Mouse (Mus musculus): ENCODE measurements around the gene Ip6k2. TPM values are rescaled to one million over a fixed set of nuclear protein-coding genes. Genes with fewer than 3 reads are reported as not detected.

Ip6k2 gene
- polyA plus RNA-seq, 1 experiment from 2014 or later: 72.5 TPM

DNA sequence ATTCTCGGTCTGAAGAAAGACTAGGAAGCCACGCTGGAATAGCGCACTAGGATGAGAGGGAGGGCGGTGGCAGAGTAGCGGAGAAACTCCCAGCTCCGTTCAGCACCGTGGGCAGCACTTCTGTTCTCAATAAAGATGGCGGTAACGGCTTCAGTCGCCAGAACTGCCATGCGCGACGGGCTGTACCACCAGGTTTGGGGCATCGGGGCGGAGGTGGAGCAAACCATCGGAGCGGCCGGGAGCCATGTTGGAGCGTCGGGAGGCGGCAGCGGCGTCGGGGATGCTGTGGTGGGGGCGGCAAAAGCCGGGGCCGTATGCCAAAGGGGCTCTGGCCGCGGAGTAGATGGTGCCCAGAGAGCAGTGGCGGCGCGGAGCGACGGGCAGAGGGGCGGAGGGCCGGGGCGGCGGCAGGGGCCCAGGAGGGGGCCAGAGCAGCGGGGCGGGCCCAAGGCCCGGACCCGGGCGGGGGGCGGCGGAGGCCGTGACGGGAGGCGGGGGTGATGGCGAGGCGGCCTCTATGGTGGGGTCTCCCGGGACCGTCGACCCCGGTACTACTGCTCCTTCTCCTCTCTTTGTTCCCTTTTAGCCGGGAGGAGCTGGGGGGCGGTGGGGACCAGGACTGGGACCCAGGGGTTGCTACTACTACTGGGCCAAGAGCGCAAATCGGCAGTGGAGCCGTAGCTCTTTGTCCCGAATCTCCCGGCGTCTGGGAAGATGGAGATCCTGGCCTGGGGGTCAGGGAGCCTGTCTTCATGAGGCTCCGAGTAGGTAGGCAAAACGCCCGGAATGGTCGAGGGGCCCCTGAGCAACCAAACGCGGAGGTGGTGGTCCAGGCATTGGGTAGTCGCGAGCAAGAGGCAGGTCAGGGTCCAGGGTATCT is 42.5 kb downstream of the Ip6k2 start, which contains the start of gene Celsr3:
TSS of gene Celsr3 (plus strand) at position 501 of the 880 bp plus-strand sequence.
- H3K9me3 ChIP-seq: no peaks in the 10 kb centered on the region
- H3K27ac ChIP-seq: no peak within 1 kb of the TSS
- peak; percentile 53; the same call in 1 of the 2 replicates for ATAC-seq (ENCODE audit: borderline replicate concordance, extremely low read depth, low FRiP score, low TSS enrichment)
- H3K4me1 ChIP-seq: peaks cover 15% of the 10 kb centered on the region
- H3K9ac ChIP-seq: no peak within 1 kb of the TSS
- H3K4me2 ChIP-seq: peak within 1 kb of the TSS; percentile 86
- peaks cover 84% of the 10 kb centered on the region for H3K27me3 ChIP-seq
- H3K36me3 ChIP-seq: no peaks in the 10 kb centered on the region
- peak within 1 kb of the TSS; percentile 41 for H3K4me3 ChIP-seq
- WGBS: 6% methylated on average over 60 of the region's 70 CpGs

DNA sequence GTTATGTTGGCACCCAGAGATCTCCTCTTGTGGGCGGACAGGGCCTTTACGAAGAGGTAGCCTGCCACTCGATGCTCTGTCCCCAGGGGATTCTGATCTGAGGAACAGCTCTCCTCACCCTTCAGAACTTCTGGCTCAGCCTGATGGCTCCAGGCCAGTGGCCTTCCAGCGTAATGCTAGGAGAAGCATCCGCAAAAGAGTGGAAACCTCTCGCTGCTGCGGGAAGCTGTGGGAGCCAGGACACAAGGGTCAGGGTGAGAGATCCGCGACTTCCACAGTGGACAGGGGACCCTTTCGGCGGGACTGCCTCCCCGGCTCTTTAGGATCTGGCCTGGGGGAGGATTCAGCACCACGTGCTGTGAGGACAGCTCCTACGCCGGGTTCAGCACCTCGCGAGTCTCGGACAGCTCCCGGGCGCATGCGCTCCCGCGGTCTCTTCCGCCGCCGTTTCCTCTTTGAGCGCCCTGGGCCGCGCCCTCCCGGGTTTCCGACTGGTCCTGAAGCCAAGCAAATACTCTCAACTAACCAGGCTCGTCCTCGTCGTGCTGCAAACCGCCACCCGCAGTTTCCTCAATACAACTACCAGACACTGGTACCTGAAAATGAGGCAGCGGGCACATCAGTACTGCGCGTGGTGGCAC is 43.2 kb downstream of the Ip6k2 start:
- Histone ChIP-seq H3K9me3 (no peaks in the 10 kb centered on the region), H3K4me2 (peak overlapping the region; percentile 86), H3K4me1 (peaks cover 19% of the 10 kb centered on the region), H3K27me3 (peaks cover 91% of the 10 kb centered on the region), H3K4me3 (peak overlapping the region; percentile 41), H3K27ac (no peak overlapping the region), H3K9ac (no peak overlapping the region), H3K36me3 (no peaks in the 10 kb centered on the region)
- WGBS: 3% methylated on average over 39 of the region's 39 CpGs
- ATAC-seq (ENCODE audit: borderline replicate concordance, extremely low read depth, low FRiP score, low TSS enrichment): peak; percentile 44; the same call in 1 of the 2 replicates

DNA sequence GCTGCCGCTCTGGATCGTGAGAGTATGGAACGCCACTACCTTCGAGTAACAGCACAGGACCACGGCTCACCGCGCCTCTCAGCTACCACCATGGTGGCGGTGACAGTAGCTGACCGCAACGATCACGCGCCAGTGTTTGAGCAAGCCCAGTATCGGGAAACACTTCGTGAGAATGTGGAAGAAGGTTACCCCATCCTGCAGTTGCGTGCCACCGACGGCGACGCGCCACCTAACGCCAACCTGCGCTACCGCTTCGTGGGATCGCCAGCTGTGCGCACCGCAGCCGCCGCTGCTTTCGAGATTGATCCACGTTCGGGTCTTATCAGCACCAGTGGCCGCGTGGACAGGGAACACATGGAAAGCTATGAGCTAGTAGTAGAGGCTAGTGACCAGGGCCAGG is 43.9 kb downstream of the Ip6k2 start:
- Histone ChIP-seq H3K9ac (no peak overlapping the region), H3K4me3 (peak overlapping the region; percentile 41), H3K27me3 (peaks cover 95% of the 10 kb centered on the region), H3K9me3 (no peaks in the 10 kb centered on the region), H3K4me2 (peak overlapping the region; percentile 86), H3K27ac (no peak overlapping the region), H3K36me3 (no peaks in the 10 kb centered on the region), H3K4me1 (peaks cover 24% of the 10 kb centered on the region)
- ATAC-seq (ENCODE audit: borderline replicate concordance, extremely low read depth, low FRiP score, low TSS enrichment): no peak
- WGBS: 10% methylated on average over 34 of the region's 34 CpGs

DNA sequence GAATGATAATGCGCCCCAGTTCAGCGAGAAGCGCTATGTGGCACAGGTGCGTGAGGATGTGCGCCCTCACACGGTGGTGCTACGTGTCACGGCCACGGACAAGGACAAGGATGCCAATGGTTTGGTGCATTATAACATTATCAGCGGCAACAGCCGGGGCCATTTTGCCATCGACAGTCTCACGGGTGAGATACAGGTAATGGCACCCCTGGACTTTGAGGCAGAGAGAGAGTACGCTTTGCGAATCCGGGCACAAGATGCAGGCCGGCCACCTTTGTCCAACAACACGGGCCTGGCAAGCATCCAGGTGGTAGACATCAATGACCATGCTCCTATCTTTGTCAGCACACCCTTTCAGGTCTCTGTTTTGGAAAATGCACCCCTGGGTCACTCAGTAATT is 44.3 kb downstream of the Ip6k2 start:
- H3K36me3 ChIP-seq: no peaks in the 10 kb centered on the region
- no peak overlapping the region for H3K4me2 ChIP-seq
- H3K4me1 ChIP-seq: peaks cover 24% of the 10 kb centered on the region
- H3K9me3 ChIP-seq: no peaks in the 10 kb centered on the region
- peak overlapping the region; percentile 41; the same call in 1 of the 2 replicates for H3K4me3 ChIP-seq
- no peak overlapping the region for H3K9ac ChIP-seq
- H3K27ac ChIP-seq: no peak overlapping the region
- H3K27me3 ChIP-seq: peaks cover 96% of the 10 kb centered on the region
- 52% methylated on average over 18 of the region's 18 CpGs for WGBS
- no peak for ATAC-seq (ENCODE audit: borderline replicate concordance, extremely low read depth, low FRiP score, low TSS enrichment)

DNA sequence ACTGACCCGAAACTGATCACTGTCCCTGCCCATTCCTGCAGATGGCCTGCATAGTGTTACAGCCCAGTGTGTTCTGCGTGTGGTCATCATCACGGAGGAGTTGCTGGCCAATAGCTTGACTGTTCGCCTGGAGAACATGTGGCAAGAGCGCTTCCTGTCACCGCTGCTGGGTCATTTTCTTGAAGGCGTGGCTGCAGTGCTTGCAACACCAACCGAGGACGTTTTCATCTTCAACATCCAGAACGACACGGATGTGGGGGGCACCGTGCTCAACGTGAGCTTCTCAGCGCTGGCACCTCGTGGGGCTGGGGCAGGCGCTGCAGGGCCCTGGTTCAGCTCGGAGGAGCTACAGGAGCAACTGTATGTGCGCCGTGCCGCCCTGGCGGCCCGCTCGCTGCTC is 48.0 kb downstream of the Ip6k2 start:
- H3K4me3 ChIP-seq: peak overlapping the region; percentile 43
- no peak for ATAC-seq (ENCODE audit: borderline replicate concordance, extremely low read depth, low FRiP score, low TSS enrichment)
- H3K36me3 ChIP-seq: no peaks in the 10 kb centered on the region
- H3K4me2 ChIP-seq: peak overlapping the region; percentile 87
- no peak overlapping the region for H3K9ac ChIP-seq
- H3K27me3 ChIP-seq: peaks cover 74% of the 10 kb centered on the region
- no peak overlapping the region for H3K27ac ChIP-seq
- WGBS: 4% methylated on average over 23 of the region's 23 CpGs
- H3K9me3 ChIP-seq: no peaks in the 10 kb centered on the region
- peaks cover 19% of the 10 kb centered on the region for H3K4me1 ChIP-seq

DNA sequence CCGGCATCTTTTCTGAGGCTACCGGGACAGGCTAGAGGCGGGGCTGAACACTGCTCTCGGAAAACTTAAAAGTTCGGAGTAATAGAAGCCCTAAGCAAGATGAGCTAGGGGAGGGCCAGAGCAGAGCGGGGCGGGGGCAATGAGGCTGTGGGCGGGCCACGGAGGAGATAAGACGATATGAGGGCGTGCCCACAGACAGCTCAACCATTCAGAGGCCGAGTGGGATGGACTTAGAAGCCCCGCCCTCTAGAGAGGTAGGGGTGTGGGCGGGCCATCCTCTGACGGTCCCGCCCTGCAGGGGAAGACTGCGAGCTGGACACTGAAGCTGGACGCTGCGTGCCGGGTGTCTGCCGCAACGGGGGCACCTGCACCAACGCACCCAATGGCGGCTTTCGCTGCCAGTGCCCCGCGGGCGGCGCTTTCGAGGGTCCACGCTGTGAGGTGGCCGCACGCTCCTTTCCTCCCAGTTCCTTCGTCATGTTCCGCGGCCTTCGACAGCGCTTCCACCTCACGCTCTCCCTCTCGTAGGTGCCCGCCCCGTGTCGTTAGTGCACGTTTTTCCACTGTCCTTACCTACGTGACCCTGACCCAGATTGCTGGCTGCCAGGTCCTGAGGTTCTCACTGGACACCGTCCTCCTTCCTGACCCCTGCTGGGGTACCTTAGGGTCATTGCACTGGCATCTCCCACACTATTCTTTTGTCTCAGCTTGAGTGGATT is 49.0 kb downstream of the Ip6k2 start:
- Histone ChIP-seq H3K9ac (no peak overlapping the region), H3K4me3 (peak overlapping the region; percentile 43), H3K27me3 (peaks cover 66% of the 10 kb centered on the region), H3K36me3 (no peaks in the 10 kb centered on the region), H3K4me1 (peaks cover 13% of the 10 kb centered on the region), H3K27ac (no peak overlapping the region), H3K4me2 (peak overlapping the region; percentile 87), H3K9me3 (no peaks in the 10 kb centered on the region)
- 5% methylated on average over 33 of the region's 46 CpGs for WGBS
- peak; percentile 99 for ATAC-seq (ENCODE audit: borderline replicate concordance, extremely low read depth, low FRiP score, low TSS enrichment)

DNA sequence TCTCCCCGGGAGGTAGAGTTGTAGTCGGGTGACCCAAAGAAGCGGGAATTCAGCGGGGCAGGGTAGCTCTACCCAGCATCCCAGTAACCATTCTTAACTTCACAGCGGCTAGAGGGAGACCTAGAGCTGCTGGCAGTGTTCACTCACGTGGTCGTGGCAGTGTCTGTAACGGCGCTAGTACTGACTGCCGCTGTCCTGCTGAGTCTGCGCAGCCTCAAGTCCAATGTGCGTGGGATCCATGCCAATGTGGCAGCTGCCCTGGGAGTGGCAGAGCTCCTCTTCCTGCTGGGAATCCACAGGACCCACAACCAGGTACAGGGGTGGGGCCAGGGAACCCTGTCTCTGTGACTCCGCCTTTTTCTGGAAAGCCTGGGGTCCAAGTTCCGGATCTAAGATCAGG is 59.4 kb downstream of the Ip6k2 start:
- H3K9me3 ChIP-seq: no peaks in the 10 kb centered on the region
- H3K4me2 ChIP-seq: peak overlapping the region; percentile 37; the same call in 1 of the 2 replicates
- WGBS: 15% methylated on average over 14 of the region's 14 CpGs
- no peak overlapping the region for H3K27ac ChIP-seq
- H3K4me1 ChIP-seq: no peaks in the 10 kb centered on the region
- peak; percentile 12; the same call in 1 of the 2 replicates for ATAC-seq (ENCODE audit: borderline replicate concordance, extremely low read depth, low FRiP score, low TSS enrichment)
- H3K9ac ChIP-seq: no peak overlapping the region
- no peaks in the 10 kb centered on the region for H3K36me3 ChIP-seq
- peaks cover 10% of the 10 kb centered on the region; the same call in 1 of the 2 replicates for H3K27me3 ChIP-seq
- H3K4me3 ChIP-seq: no peak overlapping the region

DNA sequence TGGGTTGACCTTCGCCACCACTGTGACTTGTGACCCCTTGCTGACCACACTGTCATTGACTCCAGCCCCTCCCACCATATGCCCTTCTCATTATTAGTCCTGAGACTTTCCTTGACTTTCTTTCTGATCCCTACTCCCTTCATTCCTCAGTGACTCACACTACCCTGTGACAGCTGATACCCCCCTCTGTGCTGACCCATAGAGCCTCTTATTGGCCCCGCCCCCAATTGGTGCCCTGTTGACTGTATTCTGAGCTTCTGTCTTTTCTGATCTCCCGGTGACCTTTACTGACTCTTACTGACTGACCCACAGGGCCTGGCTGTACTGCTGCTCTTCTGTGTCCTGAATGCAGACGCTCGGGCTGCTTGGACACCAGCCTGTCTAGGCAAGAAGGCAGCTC is 61.8 kb downstream of the Ip6k2 start:
- Histone ChIP-seq H3K4me3 (no peak overlapping the region), H3K9me3 (no peaks in the 10 kb centered on the region), H3K4me2 (no peak overlapping the region), H3K27me3 (peaks cover 15% of the 10 kb centered on the region; the same call in 1 of the 2 replicates), H3K27ac (no peak overlapping the region), H3K9ac (no peak overlapping the region), H3K4me1 (no peaks in the 10 kb centered on the region), H3K36me3 (no peaks in the 10 kb centered on the region)
- no peak for ATAC-seq (ENCODE audit: borderline replicate concordance, extremely low read depth, low FRiP score, low TSS enrichment)
- 76% methylated on average over 5 of the region's 5 CpGs for WGBS

DNA sequence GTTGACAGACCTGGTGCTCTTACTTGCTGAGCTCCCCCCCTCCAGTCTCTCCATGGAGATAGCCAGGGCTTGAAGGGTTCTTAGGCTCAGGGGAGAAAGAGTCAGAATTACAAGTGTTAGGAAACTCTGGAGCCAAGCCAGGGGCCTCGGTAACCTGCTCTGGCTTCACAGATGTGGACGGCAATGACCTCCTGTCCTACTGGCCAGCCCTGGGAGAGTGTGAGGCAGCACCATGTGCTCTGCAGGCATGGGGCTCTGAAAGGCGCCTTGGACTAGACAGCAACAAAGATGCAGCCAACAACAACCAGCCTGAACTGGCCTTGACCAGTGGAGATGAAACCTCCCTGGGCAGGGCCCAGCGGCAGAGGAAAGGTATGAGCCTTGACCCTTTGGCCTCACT is 63.8 kb downstream of the Ip6k2 start:
- H3K9ac ChIP-seq: no peak overlapping the region
- ATAC-seq (ENCODE audit: borderline replicate concordance, extremely low read depth, low FRiP score, low TSS enrichment): no peak
- no peaks in the 10 kb centered on the region for H3K36me3 ChIP-seq
- H3K4me3 ChIP-seq: no peak overlapping the region
- H3K27ac ChIP-seq: no peak overlapping the region
- WGBS: 62% methylated on average over 4 of the region's 4 CpGs
- H3K4me1 ChIP-seq: no peaks in the 10 kb centered on the region
- peaks cover 14% of the 10 kb centered on the region; the same call in 1 of the 2 replicates for H3K27me3 ChIP-seq
- H3K9me3 ChIP-seq: no peaks in the 10 kb centered on the region
- no peak overlapping the region for H3K4me2 ChIP-seq

DNA sequence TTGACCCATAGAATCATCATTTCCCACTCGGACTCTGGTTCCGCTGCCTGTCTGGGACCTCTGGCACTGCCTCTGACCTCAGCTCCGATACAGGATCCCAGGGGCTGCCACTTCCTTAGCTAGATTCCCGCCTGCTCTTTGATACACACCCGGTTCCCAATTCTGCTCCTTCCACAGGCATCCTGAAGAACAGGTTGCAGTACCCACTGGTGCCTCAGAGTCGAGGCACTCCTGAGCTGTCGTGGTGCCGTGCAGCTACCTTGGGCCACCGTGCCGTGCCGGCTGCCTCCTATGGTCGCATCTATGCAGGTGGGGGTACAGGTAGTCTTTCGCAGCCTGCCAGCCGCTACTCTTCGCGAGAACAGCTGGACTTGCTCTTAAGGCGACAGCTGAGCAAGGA is 64.8 kb downstream of the Ip6k2 start:
- Histone ChIP-seq H3K27me3 (peaks cover 6% of the 10 kb centered on the region; the same call in 1 of the 2 replicates), H3K9me3 (no peaks in the 10 kb centered on the region), H3K9ac (no peak overlapping the region), H3K36me3 (no peaks in the 10 kb centered on the region), H3K27ac (no peak overlapping the region), H3K4me3 (no peak overlapping the region), H3K4me1 (peaks cover 3% of the 10 kb centered on the region; the same call in 1 of the 2 replicates), H3K4me2 (no peak overlapping the region)
- 57% methylated on average over 17 of the region's 17 CpGs for WGBS
- no peak for ATAC-seq (ENCODE audit: borderline replicate concordance, extremely low read depth, low FRiP score, low TSS enrichment)

DNA sequence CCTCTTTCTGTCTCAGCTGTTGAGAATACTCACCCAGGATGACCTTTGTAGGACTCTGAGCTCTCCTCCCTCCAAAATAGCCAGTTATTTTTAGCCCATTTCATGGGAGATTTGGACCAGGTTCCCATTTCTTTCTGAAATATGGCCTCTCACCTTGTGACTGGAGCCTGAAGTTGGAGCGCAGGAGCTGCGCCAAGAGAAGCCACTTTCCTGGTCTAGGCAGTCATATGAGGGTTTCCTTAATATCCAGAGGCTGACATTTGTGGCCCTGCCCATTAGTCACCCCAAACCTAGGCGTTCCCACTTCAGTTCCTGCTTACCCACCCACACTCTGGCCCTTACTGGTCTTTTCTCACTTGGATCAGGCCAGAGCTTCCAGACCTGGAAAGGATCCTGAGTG is 69.4 kb downstream of the Ip6k2 start, which contains the start of gene Slc26a6:
TSS of gene Slc26a6 (plus strand) at position 308 of the 400 bp plus-strand sequence.
- Histone ChIP-seq H3K36me3 (no peaks in the 10 kb centered on the region), H3K27ac (peak within 1 kb of the TSS; percentile 91), H3K4me2 (peak within 1 kb of the TSS; percentile 86), H3K27me3 (0 out of 2 replicates have a peak, but pooled peaks cover 5% of the 10 kb centered on the region), H3K4me3 (peak within 1 kb of the TSS; percentile 68), H3K9ac (peak within 1 kb of the TSS; percentile 63), H3K9me3 (no peaks in the 10 kb centered on the region), H3K4me1 (peaks cover 20% of the 10 kb centered on the region)
- 77% methylated on average over 3 of the region's 3 CpGs for WGBS
- no peak for ATAC-seq (ENCODE audit: borderline replicate concordance, extremely low read depth, low FRiP score, low TSS enrichment)
